Mouse (Mus musculus) stomach, embryonic 15.5 days (tissue): ENCODE measurements around the gene Eme2. TPM values are rescaled to one million over a fixed set of nuclear protein-coding genes. Genes with fewer than 3 reads are reported as not detected.

ENCODE experiments used
- ATAC-seq: fragments of 200-750 bp; cut with Nextera tagmentation; 2 replicates; pipeline ENCODE4 v1.8.0; 2017; ENCODE audit warnings: low read depth, moderate number of reproducible peaks, moderate TSS enrichment; ENCODE audit not compliant: insufficient read depth, low FRiP score
- H3K27ac ChIP-seq: fragments of 300-500 bp; sonication (generic); 2 replicates; pipeline ENCODE4 v1.5.1; 2015; ENCODE audit warnings: mild to moderate bottlenecking, inconsistent platforms
- H3K27me3 ChIP-seq: fragments of 300-500 bp; sonication (generic); replicated peaks from 2 replicates; pipeline ENCODE4 v1.6.1; 2015; ENCODE audit warnings: inconsistent platforms
- H3K36me3 ChIP-seq: fragments of 300-500 bp; sonication (generic); 2 replicates; pipeline ENCODE4 v1.6.1; 2015; ENCODE audit warnings: inconsistent platforms
- H3K4me1 ChIP-seq: fragments of 300-500 bp; sonication (generic); 2 replicates; pipeline ENCODE4 v1.6.1; 2015; ENCODE audit warnings: inconsistent platforms
- H3K4me2 ChIP-seq: fragments of 300-500 bp; sonication (generic); 2 replicates; pipeline ENCODE4 v1.6.1; 2015; ENCODE audit warnings: mild to moderate bottlenecking, inconsistent platforms
- H3K4me3 ChIP-seq: fragments of 300-500 bp; sonication (generic); replicated peaks from 2 replicates; pipeline ENCODE4 v1.5.1; 2015; ENCODE audit warnings: inconsistent platforms
- H3K9ac ChIP-seq: fragments of 300-500 bp; sonication (generic); 2 replicates; pipeline ENCODE4 v1.6.1; 2015; ENCODE audit warnings: inconsistent platforms
- H3K9me3 ChIP-seq: fragments of 300-500 bp; sonication (generic); 2 replicates; pipeline ENCODE4 v1.6.1; 2016; ENCODE audit warnings: inconsistent platforms
- WGBS: fragments of 180-500 bp; shearing (Covaris S2); methylation state at CpG from one replicate; pipeline ENCODE4 v1.1.7; 2015; 5-methylcytosine and 5-hydroxymethylcytosine counted together
- polyA plus RNA-seq: library from polyadenylated mRNA; unstranded; fragments of >200 nt; fragmentation: Nextera tagmentation; extraction: Ambion mirVana; gene quantifications from 2 replicates; pipeline ENCODE4 v1.2.1, GENCODE M21; 2015

Eme2 gene
- polyA plus RNA-seq, 1 experiment from 2014 or later = 26.3 TPM

DNA sequence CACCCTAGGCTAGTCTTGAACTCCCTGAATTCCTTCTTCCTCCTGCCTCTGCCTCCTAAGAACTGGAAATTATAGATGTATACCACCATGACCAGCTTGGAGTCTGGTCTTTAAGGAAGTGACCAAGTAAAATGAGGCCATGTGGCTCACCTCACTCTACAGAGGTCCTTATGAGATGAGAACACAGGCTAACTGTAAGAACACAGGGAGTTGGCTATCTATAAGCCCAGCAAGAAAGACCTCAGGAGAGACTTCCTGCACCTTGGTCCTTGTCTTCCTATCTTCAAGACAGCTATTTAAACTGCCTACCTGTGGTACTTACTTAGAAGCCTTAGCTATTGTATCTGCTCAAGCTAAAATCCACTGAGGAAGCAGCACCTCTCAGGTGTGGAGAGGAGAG, 19.1 kb upstream of the Eme2 start:
- ATAC-seq = no peak
- H3K36me3 ChIP-seq = peaks cover 66% of the 10 kb centered on the region
- no peaks in the 10 kb centered on the region for H3K27me3 ChIP-seq

DNA sequence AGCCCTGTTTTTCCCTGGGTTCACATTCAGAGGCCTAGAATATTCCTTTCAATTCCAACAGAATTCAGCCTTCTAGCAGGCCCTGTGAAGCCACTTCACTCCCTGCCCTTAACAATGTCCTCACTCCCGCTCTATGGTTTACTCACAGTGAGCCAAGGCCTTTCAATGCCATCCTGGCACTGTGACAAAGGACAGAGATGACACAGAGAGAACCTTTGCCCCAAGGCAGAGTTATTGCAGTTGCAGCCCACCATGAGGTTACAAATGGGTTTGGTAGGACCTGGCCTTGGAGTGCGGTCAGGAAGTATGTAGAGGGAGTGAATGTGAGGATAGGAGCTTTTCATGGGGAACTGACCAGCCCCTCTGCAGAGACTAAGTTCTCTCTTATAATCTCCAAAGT, 12.7 kb upstream of the Eme2 start:
- Histone ChIP-seq H3K27ac (no peak overlapping the region), H3K4me1 (no peaks in the 10 kb centered on the region), H3K4me3 (no peak overlapping the region), H3K9ac (no peak overlapping the region), H3K4me2 (no peak overlapping the region), H3K36me3 (peaks cover 82% of the 10 kb centered on the region), H3K27me3 (no peaks in the 10 kb centered on the region), H3K9me3 (no peaks in the 10 kb centered on the region)
- no peak for ATAC-seq
- 93% methylated on average over 2 of the region's 2 CpGs for WGBS

More for the DNA sequence above, 19.1 kb upstream of the Eme2 start:
- Histone ChIP-seq H3K4me2 (no peak overlapping the region), H3K4me1 (no peaks in the 10 kb centered on the region), H3K27ac (no peak overlapping the region), H3K9ac (no peak overlapping the region), H3K4me3 (no peak overlapping the region), H3K9me3 (no peaks in the 10 kb centered on the region)

- Histone ChIP-seq H3K4me1 (no peaks in the 10 kb centered on the region), H3K27me3 (no peaks in the 10 kb centered on the region), H3K27ac (no peak overlapping the region), H3K9me3 (no peaks in the 10 kb centered on the region), H3K4me2 (no peak overlapping the region), H3K9ac (no peak overlapping the region), H3K36me3 (peaks cover 95% of the 10 kb centered on the region), H3K4me3 (no peak overlapping the region)
- no peak for ATAC-seq
- 88% methylated on average over 9 of the region's 9 CpGs for WGBS
Observed at GRCm38 (mm10) chr17:24903767-24904166, 8.9 kb upstream of the Eme2 start.

DNA sequence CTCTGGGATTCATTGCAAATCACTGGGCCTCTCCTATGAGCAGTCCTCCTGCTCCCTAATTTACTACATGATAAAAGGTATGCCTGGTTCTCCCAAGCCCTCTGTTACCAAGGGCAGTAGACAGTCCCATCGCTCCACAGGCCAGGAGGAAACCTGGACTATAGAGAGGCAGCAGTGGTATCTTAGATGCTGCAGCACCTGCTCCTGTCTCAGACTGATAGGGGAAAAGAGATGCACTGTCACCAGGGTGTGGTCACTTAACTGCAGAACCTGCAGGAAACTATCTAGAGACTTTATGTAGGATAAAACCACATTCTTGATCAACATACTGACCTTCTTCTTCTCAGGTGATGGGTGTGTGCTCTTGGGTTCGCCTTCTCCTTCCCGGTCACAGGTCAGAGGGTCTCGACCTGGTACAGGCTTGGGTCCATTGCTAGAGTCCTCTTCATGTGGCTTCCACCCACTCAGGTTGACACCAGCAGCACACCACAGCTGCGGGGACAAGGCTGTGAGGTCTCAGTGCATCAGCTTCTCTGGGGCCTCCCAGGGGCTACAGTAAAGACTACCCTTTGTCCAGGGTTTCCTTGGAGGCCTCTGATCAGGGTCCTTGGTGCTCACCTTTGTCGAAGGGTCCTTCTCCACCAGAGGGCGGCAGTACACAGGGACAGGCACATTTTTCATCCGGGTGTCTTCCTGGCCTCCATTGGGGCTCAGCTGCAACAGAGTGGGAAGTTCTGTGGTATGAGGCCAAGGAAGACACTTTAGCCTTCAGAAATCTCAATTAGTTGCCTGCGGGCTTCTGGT, 8.0 kb upstream of the Eme2 start:
- no peak overlapping the region for H3K27ac ChIP-seq
- 68% methylated on average over 9 of the region's 9 CpGs for WGBS
- 0 out of 2 replicates have a peak, but pooled peaks cover under 1% of the 10 kb centered on the region for H3K4me1 ChIP-seq
- H3K4me3 ChIP-seq = no peak overlapping the region
- peaks cover 96% of the 10 kb centered on the region for H3K36me3 ChIP-seq
- no peak overlapping the region for H3K4me2 ChIP-seq
- peak; percentile 88; the same call in 1 of the 2 replicates for ATAC-seq
- H3K9me3 ChIP-seq = no peaks in the 10 kb centered on the region
- no peak overlapping the region for H3K9ac ChIP-seq
- no peaks in the 10 kb centered on the region for H3K27me3 ChIP-seq

GRCm38 (mm10) chr17:24902124-24902523, 7.2 kb upstream of the Eme2 start:
- WGBS = 85% methylated on average over 5 of the region's 5 CpGs
- H3K27me3 ChIP-seq = no peaks in the 10 kb centered on the region
- H3K9ac ChIP-seq = no peak overlapping the region
- H3K27ac ChIP-seq = no peak overlapping the region
- H3K4me2 ChIP-seq = no peak overlapping the region
- 0 out of 2 replicates have a peak, but pooled peaks cover 5% of the 10 kb centered on the region for H3K4me1 ChIP-seq
- H3K4me3 ChIP-seq = no peak overlapping the region
- H3K9me3 ChIP-seq = no peaks in the 10 kb centered on the region
- peaks cover 93% of the 10 kb centered on the region for H3K36me3 ChIP-seq
- no peak for ATAC-seq

GRCm38 (mm10) chr17:24900014-24900413, 5.1 kb upstream of the Eme2 start:
- no peaks in the 10 kb centered on the region for H3K9me3 ChIP-seq
- ATAC-seq = no peak
- no peak overlapping the region for H3K27ac ChIP-seq
- H3K9ac ChIP-seq = no peak overlapping the region
- H3K36me3 ChIP-seq = peaks cover 73% of the 10 kb centered on the region
- peaks cover 17% of the 10 kb centered on the region for H3K4me1 ChIP-seq
- H3K27me3 ChIP-seq = no peaks in the 10 kb centered on the region
- 95% methylated on average over 6 of the region's 6 CpGs for whole genome bisulfite sequencing
- H3K4me2 ChIP-seq = no peak overlapping the region
- no peak overlapping the region for H3K4me3 ChIP-seq

- 87% methylated on average over 5 of the region's 5 CpGs for WGBS
Observed at GRCm38 (mm10) chr17:24899153-24899552, 4.3 kb upstream of the Eme2 start.

GRCm38 (mm10) chr17:24898041-24898854, 3.4 kb upstream of the Eme2 start:
- 78% methylated on average over 4 of the region's 4 CpGs for WGBS
- Histone ChIP-seq H3K9ac (no peak overlapping the region), H3K4me2 (no peak overlapping the region), H3K4me3 (no peak overlapping the region), H3K27ac (no peak overlapping the region), H3K27me3 (no peaks in the 10 kb centered on the region), H3K9me3 (no peaks in the 10 kb centered on the region), H3K4me1 (peaks cover 27% of the 10 kb centered on the region), H3K36me3 (peaks cover 55% of the 10 kb centered on the region)
- no peak for ATAC-seq

More at GRCm38 (mm10) chr17:24899153-24899552, 4.3 kb upstream of the Eme2 start:
- peaks cover 64% of the 10 kb centered on the region for H3K36me3 ChIP-seq
- H3K27ac ChIP-seq = no peak overlapping the region
- no peaks in the 10 kb centered on the region for H3K9me3 ChIP-seq
- H3K4me2 ChIP-seq = no peak overlapping the region
- no peak overlapping the region for H3K9ac ChIP-seq
- no peaks in the 10 kb centered on the region for H3K27me3 ChIP-seq
- ATAC-seq = no peak
- H3K4me1 ChIP-seq = peaks cover 20% of the 10 kb centered on the region
- H3K4me3 ChIP-seq = no peak overlapping the region

DNA sequence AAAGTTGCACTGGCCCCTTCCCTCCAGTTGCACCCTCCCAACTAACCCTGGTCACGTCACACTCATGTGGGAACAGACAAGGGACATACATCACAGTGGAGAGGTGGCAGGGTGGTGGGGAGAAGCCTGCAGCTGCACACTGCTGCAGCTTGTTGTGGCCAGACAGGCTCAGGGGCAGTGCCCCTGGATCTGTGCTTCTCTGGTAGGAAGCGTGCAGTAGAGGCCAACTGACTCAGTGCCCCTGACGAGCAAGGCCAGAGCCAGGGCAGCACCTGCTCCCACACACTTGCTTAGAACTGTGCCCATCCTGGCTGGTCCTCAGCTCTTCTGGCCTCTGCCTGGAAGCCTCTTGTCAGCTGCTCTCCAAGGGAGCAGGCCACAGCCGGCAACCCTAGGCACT, 2.7 kb upstream of the Eme2 start:
- WGBS = 65% methylated on average over 4 of the region's 4 CpGs
- H3K27ac ChIP-seq = no peak overlapping the region
- ATAC-seq = no peak
- H3K9me3 ChIP-seq = no peaks in the 10 kb centered on the region
- H3K27me3 ChIP-seq = no peaks in the 10 kb centered on the region
- H3K4me1 ChIP-seq = peaks cover 27% of the 10 kb centered on the region
- peak overlapping the region; percentile 86; the same call in 1 of the 2 replicates for H3K4me2 ChIP-seq
- no peak overlapping the region for H3K9ac ChIP-seq
- peaks cover 55% of the 10 kb centered on the region for H3K36me3 ChIP-seq
- peak overlapping the region; percentile 84; the same call in 1 of the 2 replicates for H3K4me3 ChIP-seq

- Histone ChIP-seq H3K4me3 (peak overlapping the region; percentile 84), H3K9ac (peak overlapping the region; percentile 68), H3K9me3 (no peaks in the 10 kb centered on the region), H3K36me3 (peaks cover 53% of the 10 kb centered on the region), H3K27ac (peak overlapping the region; percentile 85; the same call in 1 of the 2 replicates), H3K4me1 (peaks cover 27% of the 10 kb centered on the region), H3K4me2 (peak overlapping the region; percentile 86), H3K27me3 (no peaks in the 10 kb centered on the region)
- 22% methylated on average over 11 of the region's 11 CpGs for WGBS
- no peak for ATAC-seq
Observed at GRCm38 (mm10) chr17:24896993-24897269, 2.0 kb upstream of the Eme2 start.

DNA sequence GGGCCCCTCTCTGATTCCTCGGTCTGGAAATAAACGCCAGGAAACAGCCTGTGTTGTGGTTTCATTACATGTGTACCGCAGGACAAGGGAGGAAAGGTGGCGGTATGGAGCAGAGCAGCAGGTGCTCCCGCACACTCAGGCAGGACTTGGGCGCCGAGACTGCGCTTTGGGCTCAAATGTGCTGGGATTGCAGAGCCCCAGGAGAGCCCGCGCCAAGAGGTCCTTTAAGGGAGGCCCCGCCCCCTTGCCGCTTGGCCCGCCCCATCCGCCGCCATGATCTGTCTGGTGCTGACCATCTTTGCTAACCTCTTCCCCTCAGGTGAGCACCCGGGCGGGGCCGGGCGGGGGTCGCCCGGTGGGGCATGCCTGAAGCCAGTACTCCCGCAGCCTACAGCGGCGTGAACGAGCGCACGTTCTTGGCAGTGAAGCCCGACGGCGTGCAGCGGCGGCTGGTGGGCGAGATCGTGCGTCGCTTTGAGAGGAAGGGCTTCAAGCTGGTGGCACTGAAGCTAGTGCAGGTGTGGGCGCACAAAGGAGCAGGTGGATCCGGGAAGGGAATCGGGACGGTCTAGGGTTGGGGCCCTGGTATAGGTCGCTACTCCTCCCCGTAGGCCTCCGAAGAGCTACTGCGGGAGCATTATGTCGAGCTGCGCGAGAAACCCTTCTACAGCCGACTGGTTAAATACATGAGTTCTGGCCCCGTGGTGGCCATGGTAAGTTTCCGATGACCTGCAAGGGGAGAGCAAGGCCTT, 1.5 kb upstream of the Eme2 start, which contains the start of gene Nme3:
Gene Nme3 (plus strand): TSS at position 260 of the 752 bp plus-strand sequence.
- ATAC-seq = peak; percentile 72
- peak within 1 kb of the TSS; percentile 84 for H3K4me3 ChIP-seq
- H3K27ac ChIP-seq = peak within 1 kb of the TSS; percentile 85
- H3K9me3 ChIP-seq = no peaks in the 10 kb centered on the region
- H3K27me3 ChIP-seq = no peaks in the 10 kb centered on the region
- 1% methylated on average over 49 of the region's 50 CpGs for WGBS
- H3K36me3 ChIP-seq = peaks cover 53% of the 10 kb centered on the region
- H3K4me1 ChIP-seq = peaks cover 27% of the 10 kb centered on the region
- peak within 1 kb of the TSS; percentile 86 for H3K4me2 ChIP-seq
- peak within 1 kb of the TSS; percentile 75 for H3K9ac ChIP-seq
